In the genomic region with DNA sequence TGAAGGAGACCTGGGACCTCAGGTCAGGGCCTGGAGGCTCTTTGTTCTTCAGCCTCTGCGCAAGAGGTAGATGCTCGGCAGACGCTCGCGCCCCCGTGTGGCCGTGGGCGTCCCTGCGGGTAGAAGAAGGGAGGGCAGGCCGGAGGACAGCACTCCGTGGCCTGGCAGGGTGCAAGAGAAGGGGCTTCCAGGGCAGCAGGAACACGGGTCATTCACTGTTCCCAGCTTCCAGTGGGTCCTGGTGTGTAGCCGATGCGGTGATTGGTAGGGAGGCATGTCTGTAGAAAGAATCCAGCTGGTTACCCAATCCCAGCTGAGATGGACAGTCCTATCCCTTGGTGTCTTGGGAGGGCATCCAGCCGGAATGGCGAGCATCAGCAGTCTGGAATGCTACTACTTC, we compare ENCODE assay signal across 9 mouse cellular contexts.
DNase-seq lines count a peak whose midpoint lies in the region; ATAC-seq and TF ChIP-seq lines count a peak whose summit lies in the region.
"Had no signal": no experiment of that assay in that cellular context is flagged by ENCODE, and none has a peak within 500 bp of the region (broad histone marks: within the 10 kb centered on the region; RNA-seq: fewer than 3 reads in every experiment).

No protein-coding gene starts in this region.

- H3K9ac ChIP-seq in ES-Bruce4 (ENCODE audit: low read depth, poor library complexity, severe bottlenecking): no peak overlapping the region

- no peak overlapping the region for H3K27ac ChIP-seq in ES-Bruce4 (ENCODE audit: insufficient read depth, low read length)
- H3K27ac ChIP-seq in bone marrow, adult 2 months (ENCODE audit: control insufficient read depth, insufficient read depth, low read depth, low read length, poor library complexity): no peak overlapping the region

- 19% methylated on average over 16 of the region's 16 CpGs for WGBS in bone marrow, adult 2 months

- H3K36me3 ChIP-seq in ES-Bruce4 (ENCODE audit: control insufficient read depth, insufficient read depth, low read length, poor library complexity, severe bottlenecking): no peaks in the 10 kb centered on the region

- no peak overlapping the region for H3K4me3 ChIP-seq in ES-Bruce4 (ENCODE audit: low read depth, low read length)
- H3K4me3 ChIP-seq in bone marrow, adult 2 months (replicated peaks; ENCODE audit: control insufficient read depth, low read depth, low read length): no peak overlapping the region
- H3K4me3 ChIP-seq: erythroblast, embryonic 14.5 days had no signal

- H3K9me3 ChIP-seq in ES-Bruce4 (replicated peaks; ENCODE audit: control insufficient read depth, insufficient read depth, low read length, poor library complexity, severe bottlenecking): no peaks in the 10 kb centered on the region

- no peaks in the 10 kb centered on the region for H3K4me1 ChIP-seq in ES-Bruce4 (ENCODE audit: control insufficient read depth, insufficient read depth, low read length)
- no peaks in the 10 kb centered on the region for H3K4me1 ChIP-seq in bone marrow, adult 2 months (ENCODE audit: control insufficient read depth, insufficient read depth, low read length)

- TF ChIP-seq EP300 in ES-Bruce4 (IDR thresholded peaks at IDR 0.05; ENCODE audit: insufficient read depth, low read depth, low read length): no peak

- TF ChIP-seq POLR2A in ES-Bruce4 (IDR thresholded peaks at IDR 0.05; ENCODE audit: insufficient read depth, low read length): no peak
- TF ChIP-seq POLR2A in bone marrow, adult 2 months (IDR thresholded peaks at IDR 0.05; ENCODE audit: borderline replicate concordance, control insufficient read depth, low read depth, low read length): no peak

- DNase-seq in heart, postnatal 10 days: peak; percentile 80 to 90
- peak; percentile 57 to 62 for DNase-seq in layer of hippocampus, postnatal 14 days (ENCODE audit: low spot score in 2 of 2)
- DNase-seq in lung, postnatal 10 days: peak; percentile 89
- peak; percentile 24 to 36 for DNase-seq in right cerebral cortex, postnatal 36 days (ENCODE audit: low spot score in 2 of 2)
- peak; percentile 85 for DNase-seq in urinary bladder, postnatal 14 days (ENCODE audit: low spot score)

- peak; percentile 87 for TF ChIP-seq CTCF in ES-Bruce4 (IDR thresholded peaks at IDR 0.05; ENCODE audit: low read depth, low read length)
- TF ChIP-seq CTCF in bone marrow, adult 2 months (IDR thresholded peaks at IDR 0.05; ENCODE audit: control insufficient read depth, insufficient read depth, low read length): peak; percentile 71

- no peaks in the 10 kb centered on the region; the same call in 1 of the 2 replicates for H3K27me3 ChIP-seq in ES-Bruce4 (ENCODE audit: control insufficient read depth, insufficient read depth, low read length, poor library complexity, severe bottlenecking)

- intact Hi-C loops in heart, postnatal 10 days (cut with DNase I): loop anchor here (1.0 to 5.0 kb wide), 4 partner anchors 109 to 620 kb away; no protein-coding TSS in a partner anchor

- ATAC-seq in erythroid progenitor cell, adult 5-6 weeks (replicated peaks; ENCODE audit: low FRiP score, poor library complexity, severe bottlenecking): peak; percentile 30; the same call in 1 of the 2 replicates

Comparison
In these comparisons a context has a peak if more than half of its experiments do, and no peak if none do; other contexts are left out.
1. DNase-seq: peak in every context shown above with its lines; median percentile 89 in lung, postnatal 10 days; 85 in heart, postnatal 10 days; 85 in urinary bladder, postnatal 14 days; 60 in layer of hippocampus, postnatal 14 days; 30 in right cerebral cortex, postnatal 36 days.